17 mouse cellular contexts compared by ENCODE assay signal in genomic region chr3:146683095-146683494, GRCm38 (mm10). TPM values are rescaled to one million over a fixed set of nuclear protein-coding genes. Genes with fewer than 3 reads are reported as not detected.
DNase-seq lines count a peak whose midpoint lies in the region; ATAC-seq and TF ChIP-seq lines count a peak whose summit lies in the region.
"Had no signal": no experiment of that assay in that cellular context is flagged by ENCODE, and none has a peak within 500 bp of the region (broad histone marks: within the 10 kb centered on the region; RNA-seq: fewer than 3 reads in every experiment).

No protein-coding gene starts in this region.

- no peaks in the 10 kb centered on the region for H3K9me3 ChIP-seq in heart, embryonic 13.5 days
- no peaks in the 10 kb centered on the region for H3K9me3 ChIP-seq in liver, postnatal 0 days (ENCODE audit: low read length)
- no peaks in the 10 kb centered on the region for H3K9me3 ChIP-seq in liver, embryonic 11.5 days (ENCODE audit: control insufficient read depth, low read length)
- no peaks in the 10 kb centered on the region for H3K9me3 ChIP-seq in embryonic facial prominence, embryonic 13.5 days
- H3K9me3 ChIP-seq: midbrain, embryonic 15.5 days; neural tube, embryonic 12.5 days had no signal

- H3K27me3 ChIP-seq in heart, embryonic 13.5 days (replicated peaks) = no peaks in the 10 kb centered on the region
- 0 out of 2 replicates have a peak, but pooled peaks cover 4% of the 10 kb centered on the region for H3K27me3 ChIP-seq in liver, postnatal 0 days (ENCODE audit: insufficient read depth, low read length)
- H3K27me3 ChIP-seq in liver, embryonic 11.5 days (replicated peaks; ENCODE audit: control insufficient read depth, insufficient read depth, low read length) = no peaks in the 10 kb centered on the region
- H3K27me3 ChIP-seq in embryonic facial prominence, embryonic 13.5 days = no peaks in the 10 kb centered on the region
- H3K27me3 ChIP-seq: neural tube, embryonic 12.5 days; Patski had no signal

- no peak for ATAC-seq in heart, embryonic 13.5 days (ENCODE audit: extremely low read depth, insufficient number of reproducible peaks, low FRiP score, low TSS enrichment)
- no peak for ATAC-seq in liver, postnatal 0 days
- no peak for ATAC-seq in liver, embryonic 11.5 days (replicated peaks; ENCODE audit: low FRiP score)
- no peak for ATAC-seq in embryonic facial prominence, embryonic 13.5 days (ENCODE audit: insufficient number of reproducible peaks, insufficient read depth, low FRiP score, low TSS enrichment, low read depth)
- ATAC-seq: midbrain, embryonic 15.5 days; Patski had no signal

- peak overlapping the region; percentile 61 for H3K4me2 ChIP-seq in heart, embryonic 13.5 days
- H3K4me2 ChIP-seq in liver, postnatal 0 days (ENCODE audit: low read depth, low read length) = peak overlapping the region; percentile 66; the same call in 1 of the 2 replicates
- H3K4me2 ChIP-seq in liver, embryonic 11.5 days = no peak overlapping the region
- peak overlapping the region; percentile 60 for H3K4me2 ChIP-seq in embryonic facial prominence, embryonic 13.5 days

- H3K36me3 ChIP-seq in heart, embryonic 13.5 days = no peaks in the 10 kb centered on the region
- H3K36me3 ChIP-seq in liver, postnatal 0 days (replicated peaks; ENCODE audit: insufficient read depth, low read length) = no peaks in the 10 kb centered on the region
- H3K36me3 ChIP-seq in liver, embryonic 11.5 days (ENCODE audit: control insufficient read depth, insufficient read depth, low read length) = no peaks in the 10 kb centered on the region
- no peaks in the 10 kb centered on the region for H3K36me3 ChIP-seq in embryonic facial prominence, embryonic 13.5 days
- H3K36me3 ChIP-seq: midbrain, embryonic 15.5 days; neural tube, embryonic 12.5 days had no signal

- H3K9ac ChIP-seq in heart, embryonic 13.5 days = peak overlapping the region; percentile 66; the same call in 1 of the 2 replicates
- no peak overlapping the region for H3K9ac ChIP-seq in liver, postnatal 0 days (replicated peaks)
- no peak overlapping the region for H3K9ac ChIP-seq in liver, embryonic 11.5 days (ENCODE audit: low read depth, low read length)
- no peak overlapping the region for H3K9ac ChIP-seq in embryonic facial prominence, embryonic 13.5 days
- H3K9ac ChIP-seq: hindbrain, embryonic 14.5 days; neural tube, embryonic 12.5 days had no signal

- no peak for TF ChIP-seq EP300 in liver, postnatal 0 days (IDR thresholded peaks at IDR 0.05; ENCODE audit: low read depth)

- no peak for DNase-seq in heart, adult 11 months
- DNase-seq in liver, postnatal 0 days = no peak
- DNase-seq in liver, embryonic 11.5 days (ENCODE audit: low spot score) = no peak
- no peak for DNase-seq in lung, postnatal 10 days
- no peak for DNase-seq in ovary, postnatal 14 days (ENCODE audit: low spot score)
- DNase-seq: cerebellum, adult 9-11 months; left cerebral cortex, postnatal 4 days; right cerebral cortex, postnatal 4 days had no signal

- H3K27ac ChIP-seq in heart, embryonic 13.5 days (replicated peaks) = peak overlapping the region; percentile 68
- no peak overlapping the region for H3K27ac ChIP-seq in liver, postnatal 0 days (ENCODE audit: low read depth)
- H3K27ac ChIP-seq in liver, embryonic 11.5 days (ENCODE audit: low read depth, low read length) = no peak overlapping the region
- peak overlapping the region; percentile 94 for H3K27ac ChIP-seq in embryonic facial prominence, embryonic 13.5 days
- H3K27ac ChIP-seq: hindbrain, embryonic 14.5 days; neural tube, embryonic 12.5 days had no signal

- 52% methylated on average over 2 of the region's 2 CpGs for WGBS in heart, embryonic 13.5 days
- WGBS in liver, postnatal 0 days (ENCODE audit: insufficient replicate concordance) = 37% methylated on average over 2 of the region's 2 CpGs
- 40% methylated on average over 2 of the region's 2 CpGs for WGBS in liver, embryonic 11.5 days
- 56% methylated on average over 2 of the region's 2 CpGs for WGBS in embryonic facial prominence, embryonic 13.5 days

- no peak overlapping the region for H3K4me3 ChIP-seq in heart, embryonic 13.5 days
- no peak overlapping the region for H3K4me3 ChIP-seq in liver, postnatal 0 days (ENCODE audit: low read depth, low read length)
- H3K4me3 ChIP-seq in liver, embryonic 11.5 days (ENCODE audit: low read depth, low read length) = no peak overlapping the region
- H3K4me3 ChIP-seq in embryonic facial prominence, embryonic 13.5 days = no peak overlapping the region
- H3K4me3 ChIP-seq: neural tube, embryonic 12.5 days had no signal

- no peak for TF ChIP-seq CTCF in liver, postnatal 0 days (IDR thresholded peaks at IDR 0.05; ENCODE audit: low read depth)

- peaks cover 58% of the 10 kb centered on the region for H3K4me1 ChIP-seq in heart, embryonic 13.5 days
- peaks cover 19% of the 10 kb centered on the region for H3K4me1 ChIP-seq in liver, postnatal 0 days (ENCODE audit: insufficient read depth)
- H3K4me1 ChIP-seq in liver, embryonic 11.5 days (replicated peaks; ENCODE audit: control insufficient read depth, insufficient read depth, low read length) = peaks cover 13% of the 10 kb centered on the region; the same call in 1 of the 2 replicates
- peaks cover 41% of the 10 kb centered on the region for H3K4me1 ChIP-seq in embryonic facial prominence, embryonic 13.5 days
- H3K4me1 ChIP-seq: neural tube, embryonic 12.5 days had no signal

RNA-seq across cellular contexts. Expression of gene Samd13, which starts 2.3 kb away (rescaled TPM):
- 2.3 and 2.8 TPM in 2 replicates for polyA plus RNA-seq in heart, embryonic 13.5 days (2015; fragmentation: Nextera tagmentation; extraction: Ambion mirVana)
- polyA plus RNA-seq in liver, postnatal 0 days (2015; fragmentation: Nextera tagmentation; extraction: Ambion mirVana) = 0.11 TPM in 1 of 2 replicates, not detected in the other
- 0.47 and 0.73 TPM in 2 replicates for polyA plus RNA-seq in liver, embryonic 11.5 days (2014; fragmentation: Nextera tagmentation; extraction: Ambion mirVana)
- 1.4 and 1.8 TPM in 2 replicates for polyA plus RNA-seq in embryonic facial prominence, embryonic 13.5 days (2015; fragmentation: Nextera tagmentation; extraction: Ambion mirVana)
- polyA plus RNA-seq: Patski; thymus, adult 2 months had no signal

RNA-seq across cellular contexts. Expression of gene 4930503B20Rik, which starts 32.0 kb away (rescaled TPM):
- not detected in 2 replicates for polyA plus RNA-seq in heart, embryonic 13.5 days (2015; fragmentation: Nextera tagmentation; extraction: Ambion mirVana)
- not detected in 2 replicates for polyA plus RNA-seq in liver, postnatal 0 days (2015; fragmentation: Nextera tagmentation; extraction: Ambion mirVana)
- polyA plus RNA-seq in liver, embryonic 11.5 days (2014; fragmentation: Nextera tagmentation; extraction: Ambion mirVana) = not detected in 2 replicates
- 0.13 and 0.33 TPM in 2 replicates for polyA plus RNA-seq in embryonic facial prominence, embryonic 13.5 days (2015; fragmentation: Nextera tagmentation; extraction: Ambion mirVana)
- polyA plus RNA-seq: frontal cortex, adult 2 months; hindbrain, embryonic 14.5 days; lung, adult 2 months; midbrain, embryonic 15.5 days; neural tube, embryonic 12.5 days had no signal

Comparison
In these comparisons a context has a peak if more than half of its experiments do, and no peak if none do; other contexts are left out.
1. H3K27ac ChIP-seq: peak in heart, embryonic 13.5 days (single experiment) and embryonic facial prominence, embryonic 13.5 days (single experiment); none in liver, postnatal 0 days (single experiment) and liver, embryonic 11.5 days (single experiment).